Mouse (Mus musculus): ENCODE results near the gene D6Ertd527e.

GRCm38 (mm10) chr6:87129861-87130260 lies 25.3 kb downstream of the D6Ertd527e start:
- TF ChIP-seq CTCF (IDR thresholded peaks at IDR 0.05), result no peak
- TF ChIP-seq POLR2A (IDR thresholded peaks at IDR 0.05; ENCODE audit: insufficient read depth, low read depth, low read length), result no peak

Measured in heart, adult 2 months (tissue).